Comparison of ENCODE assay signal across 10 mouse cellular contexts in genomic region chr17:32402779-32403157, GRCm38 (mm10). TPM values are rescaled to one million over a fixed set of nuclear protein-coding genes. Genes with fewer than 3 reads are reported as not detected.
DNase-seq lines count a peak whose midpoint lies in the region; ATAC-seq and TF ChIP-seq lines count a peak whose summit lies in the region.
"Had no signal": no experiment of that assay in that cellular context is flagged by ENCODE, and none has a peak within 500 bp of the region (broad histone marks: within the 10 kb centered on the region; RNA-seq: fewer than 3 reads in every experiment).

No protein-coding gene starts in this region.

- TF ChIP-seq EP300 in lung, postnatal 0 days (IDR thresholded peaks at IDR 0.05) = no peak

- no peaks in the 10 kb centered on the region for H3K9me3 ChIP-seq in lung, postnatal 0 days (ENCODE audit: low read length)
- no peaks in the 10 kb centered on the region for H3K9me3 ChIP-seq in intestine, embryonic 16.5 days (ENCODE audit: control insufficient read depth, low read length)

- H3K27me3 ChIP-seq in lung, postnatal 0 days (replicated peaks; ENCODE audit: insufficient read depth, low read length) = 0 out of 2 replicates have a peak, but pooled peaks cover 5% of the 10 kb centered on the region
- H3K27me3 ChIP-seq in intestine, embryonic 16.5 days (replicated peaks; ENCODE audit: control insufficient read depth, insufficient read depth, low read length) = peaks cover 5% of the 10 kb centered on the region

- H3K4me2 ChIP-seq in lung, postnatal 0 days (replicated peaks; ENCODE audit: low read depth, low read length) = 0 out of 2 replicates have a peak overlapping the region, but pooled peaks have one; percentile 1
- no peak overlapping the region for H3K4me2 ChIP-seq in intestine, embryonic 16.5 days (ENCODE audit: low read depth, low read length)
- H3K4me2 ChIP-seq: hindbrain, embryonic 14.5 days had no signal

- DNase-seq in lung, postnatal 0 days (ENCODE audit: low spot score) = no peak
- DNase-seq in lung, postnatal 10 days = no peak
- peak; percentile 76 for DNase-seq in natural killer cell, adult 2 months (ENCODE audit: low spot score in 2 of 2)
- DNase-seq in left cerebral cortex, postnatal 14 days (ENCODE audit: low spot score in 2 of 2) = no peak
- DNase-seq in frontal cortex, adult 2 months (ENCODE audit: extremely low spot score in 1 of 2, low spot score in 1 of 2) = no peak
- no peak for DNase-seq in urinary bladder, postnatal 25 days (ENCODE audit: low spot score)
- DNase-seq in adrenal gland, postnatal 25 days = no peak

- intact Hi-C loops in left cerebral cortex, postnatal 14 days (cut with DNase I) = no loop called here

- TF ChIP-seq CTCF in lung, postnatal 0 days (IDR thresholded peaks at IDR 0.05) = no peak

- H3K4me3 ChIP-seq in lung, postnatal 0 days (ENCODE audit: low read depth, low read length) = no peak overlapping the region
- H3K4me3 ChIP-seq in intestine, embryonic 16.5 days (ENCODE audit: low read length) = peak overlapping the region; percentile 14; the same call in 1 of the 2 replicates

- no peak for ATAC-seq in lung, postnatal 0 days
- no peak for ATAC-seq in intestine, embryonic 16.5 days

- H3K27ac ChIP-seq in lung, postnatal 0 days (ENCODE audit: low read length) = no peak overlapping the region
- no peak overlapping the region for H3K27ac ChIP-seq in intestine, embryonic 16.5 days (ENCODE audit: low read length)
- H3K27ac ChIP-seq: hindbrain, embryonic 14.5 days had no signal

- no peaks in the 10 kb centered on the region for H3K4me1 ChIP-seq in lung, postnatal 0 days (ENCODE audit: insufficient read depth, low read depth, low read length)
- H3K4me1 ChIP-seq in intestine, embryonic 16.5 days (ENCODE audit: control insufficient read depth, insufficient read depth, low read length) = no peaks in the 10 kb centered on the region

- 54% methylated on average over 11 of the region's 11 CpGs for WGBS in lung, postnatal 0 days
- 65% methylated on average over 11 of the region's 11 CpGs for WGBS in intestine, embryonic 16.5 days

- no peak overlapping the region for H3K9ac ChIP-seq in lung, postnatal 0 days (replicated peaks; ENCODE audit: low read depth)
- H3K9ac ChIP-seq in intestine, embryonic 16.5 days (ENCODE audit: low read depth, low read length) = 0 out of 2 replicates have a peak overlapping the region, but pooled peaks have one; percentile 8
- H3K9ac ChIP-seq: hindbrain, embryonic 14.5 days had no signal

- no peaks in the 10 kb centered on the region for H3K36me3 ChIP-seq in lung, postnatal 0 days (ENCODE audit: insufficient read depth, low read length)
- no peaks in the 10 kb centered on the region for H3K36me3 ChIP-seq in intestine, embryonic 16.5 days (ENCODE audit: control insufficient read depth, insufficient read depth, low read length)

RNA-seq across cellular contexts. Expression of gene Rasal3, which starts 0.6 kb away (rescaled TPM):
- polyA plus RNA-seq in lung, postnatal 0 days (2015; fragmentation: Nextera tagmentation; extraction: Ambion mirVana) = 0.79 and 1.2 TPM in 2 replicates
- polyA plus RNA-seq in intestine, embryonic 16.5 days (2015; fragmentation: Nextera tagmentation; extraction: Ambion mirVana) = 1.4 and 2.0 TPM in 2 replicates
- 1 to 10 TPM; 3.0 TPM for total RNA-seq in left cerebral cortex, postnatal 14 days (2021)
- 2.8 and 5.4 TPM in 2 replicates for polyA plus RNA-seq in frontal cortex, adult 2 months (2012; rRNA removed)
- 0.57 and 1.2 TPM in 2 replicates for total RNA-seq in adrenal gland, postnatal 25 days (2021)

RNA-seq across cellular contexts. Expression of gene Wiz, which starts 13.5 kb away (rescaled TPM):
- 12.1 and 12.8 TPM in 2 replicates for polyA plus RNA-seq in lung, postnatal 0 days (2015; fragmentation: Nextera tagmentation; extraction: Ambion mirVana)
- polyA plus RNA-seq in intestine, embryonic 16.5 days (2015; fragmentation: Nextera tagmentation; extraction: Ambion mirVana) = 17.5 and 18.9 TPM in 2 replicates
- 10 to 100 TPM; 78.0 to 85.2 TPM for total RNA-seq in left cerebral cortex, postnatal 14 days (2021)
- 38.6 and 41.4 TPM in 2 replicates for polyA plus RNA-seq in frontal cortex, adult 2 months (2012; rRNA removed)
- total RNA-seq in adrenal gland, postnatal 25 days (2021) = 55.4 and 58.3 TPM in 2 replicates

RNA-seq across cellular contexts. Expression of gene Pglyrp2, which starts 21.2 kb away (rescaled TPM):
- 0.05 TPM in 1 of 2 replicates, not detected in the other for polyA plus RNA-seq in lung, postnatal 0 days (2015; fragmentation: Nextera tagmentation; extraction: Ambion mirVana)
- 0.42 and 0.79 TPM in 2 replicates for polyA plus RNA-seq in intestine, embryonic 16.5 days (2015; fragmentation: Nextera tagmentation; extraction: Ambion mirVana)
- not detected for total RNA-seq in left cerebral cortex, postnatal 14 days (2021)
- not detected in 2 replicates for polyA plus RNA-seq in frontal cortex, adult 2 months (2012; rRNA removed)
- total RNA-seq in adrenal gland, postnatal 25 days (2021) = 0.12 and 0.57 TPM in 2 replicates
- polyA plus RNA-seq: hindbrain, embryonic 14.5 days; limb, embryonic 11.5 days had no signal

RNA-seq across cellular contexts. Expression of gene Cyp4f39, which starts 49.8 kb away (rescaled TPM):
- 3.2 and 4.9 TPM in 2 replicates for polyA plus RNA-seq in lung, postnatal 0 days (2015; fragmentation: Nextera tagmentation; extraction: Ambion mirVana)
- 0.37 and 0.88 TPM in 2 replicates for polyA plus RNA-seq in intestine, embryonic 16.5 days (2015; fragmentation: Nextera tagmentation; extraction: Ambion mirVana)
- not detected for total RNA-seq in left cerebral cortex, postnatal 14 days (2021)
- not detected in 2 replicates for polyA plus RNA-seq in frontal cortex, adult 2 months (2012; rRNA removed)
- not detected in 2 replicates for total RNA-seq in adrenal gland, postnatal 25 days (2021)
- polyA plus RNA-seq: limb, embryonic 11.5 days had no signal

RNA-seq across cellular contexts. Expression of gene Akap8l, which starts 52.4 kb away (rescaled TPM):
- polyA plus RNA-seq in lung, postnatal 0 days (2015; fragmentation: Nextera tagmentation; extraction: Ambion mirVana) = 59.9 and 66.3 TPM in 2 replicates
- 66.3 and 73.0 TPM in 2 replicates for polyA plus RNA-seq in intestine, embryonic 16.5 days (2015; fragmentation: Nextera tagmentation; extraction: Ambion mirVana)
- total RNA-seq in left cerebral cortex, postnatal 14 days (2021) = 100 to 1,000 TPM; 164 to 175 TPM
- 347 and 400 TPM in 2 replicates for polyA plus RNA-seq in frontal cortex, adult 2 months (2012; rRNA removed)
- 163 and 192 TPM in 2 replicates for total RNA-seq in adrenal gland, postnatal 25 days (2021)

Comparison
In these comparisons a context has a peak if more than half of its experiments do, and no peak if none do; other contexts are left out.
1. DNase-seq: peak in natural killer cell, adult 2 months (2 of 2); none in lung, postnatal 0 days (single experiment), lung, postnatal 10 days (single experiment), left cerebral cortex, postnatal 14 days (0 of 2), frontal cortex, adult 2 months (0 of 2), urinary bladder, postnatal 25 days (single experiment) and adrenal gland, postnatal 25 days (single experiment).